Comparison of ENCODE assay signal across 15 mouse cellular contexts in the genomic region with DNA sequence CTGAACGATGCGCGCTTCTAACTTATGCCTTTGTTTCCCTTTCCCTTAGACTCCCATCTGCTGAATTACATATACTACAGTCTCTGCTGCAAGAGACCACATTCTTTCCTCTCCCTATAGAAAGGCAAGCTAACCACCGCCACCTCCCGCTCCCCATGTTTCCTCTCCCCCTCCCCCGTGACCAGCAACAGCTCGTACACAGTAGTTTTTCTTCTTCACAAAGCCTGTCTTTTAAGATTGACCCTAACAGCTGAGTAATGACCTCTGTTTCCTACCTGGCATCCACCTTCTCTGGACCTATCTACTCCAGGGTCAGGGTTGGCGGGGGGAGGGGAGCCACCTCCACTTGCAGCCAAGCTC. TPM values are rescaled to one million over a fixed set of nuclear protein-coding genes. Genes with fewer than 3 reads are reported as not detected.
A peak's percentile ranks its signal among the peaks of the same experiment; 100 is the strongest.
DNase-seq lines count a peak whose midpoint lies in the region; ATAC-seq and TF ChIP-seq lines count a peak whose summit lies in the region.
"Had no signal": no experiment of that assay in that cellular context is flagged by ENCODE, and none has a peak within 500 bp of the region (broad histone marks: within the 10 kb centered on the region; RNA-seq: fewer than 3 reads in every experiment).

No protein-coding gene starts in this region.

- intact Hi-C loops in heart, postnatal 10 days (cut with DNase I) = no loop called here

- peak overlapping the region; percentile 68; the same call in 1 of the 2 replicates for H3K27ac ChIP-seq in heart, postnatal 0 days (ENCODE audit: low read depth)
- H3K27ac ChIP-seq in stomach, embryonic 16.5 days (ENCODE audit: low read length) = peak overlapping the region; percentile 7; the same call in 1 of the 2 replicates
- no peak overlapping the region for H3K27ac ChIP-seq in stomach, postnatal 0 days (replicated peaks)
- no peak overlapping the region for H3K27ac ChIP-seq in forebrain, embryonic 15.5 days (replicated peaks)
- H3K27ac ChIP-seq: limb, embryonic 12.5 days had no signal

- no peak overlapping the region for H3K9ac ChIP-seq in heart, postnatal 0 days (replicated peaks; ENCODE audit: low read depth, low read length)
- no peak overlapping the region for H3K9ac ChIP-seq in stomach, embryonic 16.5 days (ENCODE audit: low read length)
- H3K9ac ChIP-seq in stomach, postnatal 0 days (ENCODE audit: low read length) = no peak overlapping the region
- H3K9ac ChIP-seq in forebrain, embryonic 15.5 days (replicated peaks) = no peak overlapping the region
- H3K9ac ChIP-seq: limb, embryonic 12.5 days had no signal

- TF ChIP-seq EP300 in heart, postnatal 0 days (IDR thresholded peaks at IDR 0.05; ENCODE audit: low read depth) = no peak
- no peak for TF ChIP-seq EP300 in stomach, postnatal 0 days (optimal IDR thresholded peaks at IDR 0.05)

- H3K4me1 ChIP-seq in heart, postnatal 0 days (ENCODE audit: control insufficient read depth, insufficient read depth) = 0 out of 2 replicates have a peak, but pooled peaks cover 4% of the 10 kb centered on the region
- peaks cover 3% of the 10 kb centered on the region; the same call in 1 of the 2 replicates for H3K4me1 ChIP-seq in stomach, embryonic 16.5 days (ENCODE audit: control insufficient read depth, insufficient read depth, low read length)
- H3K4me1 ChIP-seq in stomach, postnatal 0 days (replicated peaks; ENCODE audit: control insufficient read depth, insufficient read depth) = no peaks in the 10 kb centered on the region
- no peaks in the 10 kb centered on the region for H3K4me1 ChIP-seq in forebrain, embryonic 15.5 days

- 82% methylated on average over 8 of the region's 8 CpGs for WGBS in heart, postnatal 0 days
- WGBS in stomach, embryonic 16.5 days = 78% methylated on average over 8 of the region's 8 CpGs
- 81% methylated on average over 8 of the region's 8 CpGs for WGBS in stomach, postnatal 0 days
- WGBS in forebrain, embryonic 15.5 days = 77% methylated on average over 8 of the region's 8 CpGs

- H3K4me2 ChIP-seq in heart, postnatal 0 days (ENCODE audit: low read depth, low read length) = no peak overlapping the region
- no peak overlapping the region for H3K4me2 ChIP-seq in stomach, embryonic 16.5 days (ENCODE audit: low read depth, low read length)
- H3K4me2 ChIP-seq in stomach, postnatal 0 days (replicated peaks; ENCODE audit: low read depth) = no peak overlapping the region
- no peak overlapping the region for H3K4me2 ChIP-seq in forebrain, embryonic 15.5 days (replicated peaks)
- H3K4me2 ChIP-seq: limb, embryonic 12.5 days had no signal

- H3K9me3 ChIP-seq in heart, postnatal 0 days (replicated peaks; ENCODE audit: control insufficient read depth, low read length) = no peaks in the 10 kb centered on the region
- no peaks in the 10 kb centered on the region for H3K9me3 ChIP-seq in stomach, embryonic 16.5 days (replicated peaks; ENCODE audit: control insufficient read depth, low read length)
- no peaks in the 10 kb centered on the region for H3K9me3 ChIP-seq in stomach, postnatal 0 days (ENCODE audit: control insufficient read depth, low read length)
- no peaks in the 10 kb centered on the region for H3K9me3 ChIP-seq in forebrain, embryonic 15.5 days
- H3K9me3 ChIP-seq: G1E; limb, embryonic 12.5 days; megakaryocyte, embryonic 14.5 days had no signal

- no peaks in the 10 kb centered on the region for H3K27me3 ChIP-seq in heart, postnatal 0 days (ENCODE audit: control insufficient read depth, insufficient read depth, low read length)
- no peaks in the 10 kb centered on the region for H3K27me3 ChIP-seq in stomach, embryonic 16.5 days (ENCODE audit: control insufficient read depth, insufficient read depth, low read length)
- no peaks in the 10 kb centered on the region for H3K27me3 ChIP-seq in stomach, postnatal 0 days (ENCODE audit: control insufficient read depth, insufficient read depth, low read length)
- H3K27me3 ChIP-seq in forebrain, embryonic 15.5 days = no peaks in the 10 kb centered on the region
- H3K27me3 ChIP-seq: limb, embryonic 12.5 days had no signal

- H3K36me3 ChIP-seq in heart, postnatal 0 days (replicated peaks; ENCODE audit: control insufficient read depth, insufficient read depth, low read length) = no peaks in the 10 kb centered on the region
- no peaks in the 10 kb centered on the region for H3K36me3 ChIP-seq in stomach, embryonic 16.5 days (ENCODE audit: control insufficient read depth, insufficient read depth, low read length)
- H3K36me3 ChIP-seq in stomach, postnatal 0 days (ENCODE audit: control insufficient read depth, insufficient read depth, low read length) = no peaks in the 10 kb centered on the region
- no peaks in the 10 kb centered on the region for H3K36me3 ChIP-seq in forebrain, embryonic 15.5 days
- H3K36me3 ChIP-seq: G1E; limb, embryonic 12.5 days had no signal

- DNase-seq in heart, postnatal 0 days (ENCODE audit: low spot score) = no peak
- DNase-seq in heart, postnatal 10 days = no peak
- DNase-seq in stomach, postnatal 0 days (ENCODE audit: low spot score) = no peak
- peak; percentile 62 for DNase-seq in thymus, postnatal 4 days
- DNase-seq in cerebellum, adult 8-10 months = no peak
- DNase-seq: kidney, adult 9 months; layer of hippocampus, postnatal 36 days had no signal

- ATAC-seq in heart, postnatal 0 days (ENCODE audit: insufficient read depth, low read depth) = no peak
- no peak for ATAC-seq in stomach, embryonic 16.5 days (ENCODE audit: insufficient read depth, low FRiP score)
- ATAC-seq in stomach, postnatal 0 days (ENCODE audit: low FRiP score, low TSS enrichment) = no peak
- ATAC-seq in granulocyte monocyte progenitor cell, adult 5-6 weeks (replicated peaks; ENCODE audit: poor library complexity, severe bottlenecking) = peak; percentile 29
- no peak for ATAC-seq in forebrain, embryonic 15.5 days (replicated peaks)
- ATAC-seq: hindbrain, embryonic 16.5 days had no signal

- TF ChIP-seq CTCF in heart, postnatal 0 days (IDR thresholded peaks at IDR 0.05; ENCODE audit: low read depth) = no peak
- no peak for TF ChIP-seq CTCF in stomach, postnatal 0 days (IDR thresholded peaks at IDR 0.05; ENCODE audit: low read depth)

- H3K4me3 ChIP-seq in heart, postnatal 0 days (ENCODE audit: low read depth, low read length) = no peak overlapping the region
- no peak overlapping the region for H3K4me3 ChIP-seq in stomach, embryonic 16.5 days (replicated peaks; ENCODE audit: low read length)
- no peak overlapping the region for H3K4me3 ChIP-seq in stomach, postnatal 0 days (ENCODE audit: low read depth, low read length)
- H3K4me3 ChIP-seq in forebrain, embryonic 15.5 days = no peak overlapping the region
- H3K4me3 ChIP-seq: limb, embryonic 12.5 days; myocyte had no signal

RNA-seq across cellular contexts. Expression of a gene that starts 15.8 kb away (rescaled TPM):
- total RNA-seq in heart, postnatal 0 days (2014; rRNA removed; ENCODE audit: low replicate concordance) = 45.0 and 47.3 TPM in 2 replicates
- polyA plus RNA-seq in heart, postnatal 0 days (2015; fragmentation: Nextera tagmentation; extraction: Ambion mirVana) = 31.0 and 34.4 TPM in 2 replicates
- total RNA-seq in heart, postnatal 10 days (2021) = 100 to 1,000 TPM; 106 to 115 TPM
- 19.1 and 23.6 TPM in 2 replicates for polyA plus RNA-seq in stomach, embryonic 16.5 days (2015; fragmentation: Nextera tagmentation; extraction: Ambion mirVana)
- 11.3 and 12.5 TPM in 2 replicates for polyA plus RNA-seq in stomach, postnatal 0 days (2015; fragmentation: Nextera tagmentation; extraction: Ambion mirVana)
- 32.0 and 34.6 TPM in 2 replicates for total RNA-seq in granulocyte monocyte progenitor cell, adult 5-6 weeks (2014; fragmentation: Nextera tagmentation)
- 16.3 and 19.0 TPM in 2 replicates for total RNA-seq in granulocyte monocyte progenitor cell, adult 5-6 weeks (2017)
- polyA plus RNA-seq in forebrain, embryonic 15.5 days (2015; fragmentation: Nextera tagmentation; extraction: Ambion mirVana) = 6.2 and 7.9 TPM in 2 replicates
- polyA plus RNA-seq: G1E had no signal

Comparison
In these comparisons a context has a peak if more than half of its experiments do, and no peak if none do; other contexts are left out.
1. H3K27ac ChIP-seq: peak in heart, postnatal 0 days (single experiment) and stomach, embryonic 16.5 days (single experiment); none in stomach, postnatal 0 days (single experiment) and forebrain, embryonic 15.5 days (single experiment).